Mouse (Mus musculus) intestine, embryonic 14.5 days (tissue): ENCODE measurements at regions not wholly inside any gene's neighbourhood (a gene's known extent, or its start where the extent isn't known, plus 50 kb on each side); places are given as distances from the start of the nearest gene placed in this dataset.

Experiments used
- ATAC-seq: fragments of 200-750 bp; cut with Nextera tagmentation; replicated peaks from 2 replicates; pipeline ENCODE4 v1.8.0; 2017; ENCODE audit warnings: low read depth, moderate number of reproducible peaks, moderate TSS enrichment, moderate library complexity; ENCODE audit not compliant: low FRiP score, low TSS enrichment
- DNase-seq: peaks from one replicate; pipeline ENCODE4 v3.0.0-alpha.2; 2018; ENCODE audit warnings: low spot score
- H3K27ac ChIP-seq: fragments of 300-500 bp; sonication (generic); 2 replicates; pipeline ENCODE4 v1.5.1; 2014; ENCODE audit warnings: low read depth, mild to moderate bottlenecking, control low read depth
- H3K27me3 ChIP-seq: fragments of 300-500 bp; sonication (generic); replicated peaks from 2 replicates; pipeline ENCODE4 v1.6.1; 2014; ENCODE audit warnings: low read length, control low read depth; ENCODE audit not compliant: control insufficient read depth, insufficient read depth
- H3K36me3 ChIP-seq: fragments of 300-500 bp; sonication (generic); 2 replicates; pipeline ENCODE4 v1.6.1; 2014; ENCODE audit warnings: low read length, control low read depth; ENCODE audit not compliant: control insufficient read depth, insufficient read depth
- H3K4me1 ChIP-seq: fragments of 300-500 bp; sonication (generic); replicated peaks from 2 replicates; pipeline ENCODE4 v1.6.1; 2014; ENCODE audit warnings: low read length, control low read depth, mixed read lengths; ENCODE audit not compliant: control insufficient read depth, insufficient read depth
- H3K4me2 ChIP-seq: fragments of 300-500 bp; sonication (generic); 2 replicates; pipeline ENCODE4 v1.6.1; 2014; ENCODE audit warnings: low read length
- H3K4me3 ChIP-seq: fragments of 300-500 bp; sonication (generic); 2 replicates; pipeline ENCODE4 v1.5.1; 2014; ENCODE audit warnings: low read depth, low read length, control low read depth, mixed read lengths
- H3K9ac ChIP-seq: fragments of 300-500 bp; sonication (generic); 2 replicates; pipeline ENCODE4 v1.6.1; 2014; ENCODE audit warnings: mild to moderate bottlenecking, low read length
- H3K9me3 ChIP-seq: fragments of 300-500 bp; sonication (generic); 2 replicates; pipeline ENCODE4 v1.6.1; 2016; ENCODE audit warnings: low read length, control low read depth; ENCODE audit not compliant: control insufficient read depth
- WGBS: fragments of 180-500 bp; shearing (Covaris S2); extraction: QIAGEN DNeasy Blood & Tissue Kit; methylation state at CpG from one replicate; pipeline ENCODE4 v1.1.7; 2014; 5-methylcytosine and 5-hydroxymethylcytosine counted together

- WGBS = 68% methylated on average over 3 of the region's 3 CpGs
- H3K9me3 ChIP-seq = no peaks in the 10 kb centered on the region
- no peak overlapping the region for H3K4me2 ChIP-seq
- H3K4me3 ChIP-seq = no peak overlapping the region
- H3K4me1 ChIP-seq = no peaks in the 10 kb centered on the region
- H3K36me3 ChIP-seq = no peaks in the 10 kb centered on the region
- DNase-seq (no peak), ATAC-seq (no peak)
- H3K9ac ChIP-seq = no peak overlapping the region
- no peak overlapping the region for H3K27ac ChIP-seq
- no peaks in the 10 kb centered on the region for H3K27me3 ChIP-seq
Measured at GRCm38 (mm10) chrX:166754967-166755654, 169.6 kb upstream of the Egfl6 start.

GRCm38 (mm10) chrX:166749055-166749679 lies 163.6 kb upstream of the Egfl6 start:
- Histone ChIP-seq H3K9me3 (no peaks in the 10 kb centered on the region), H3K36me3 (no peaks in the 10 kb centered on the region), H3K27me3 (no peaks in the 10 kb centered on the region), H3K4me3 (no peak overlapping the region), H3K4me1 (no peaks in the 10 kb centered on the region), H3K4me2 (no peak overlapping the region), H3K9ac (no peak overlapping the region), H3K27ac (no peak overlapping the region)
- DNase-seq (no peak), ATAC-seq (no peak)
- WGBS = 73% methylated on average over 8 of the region's 8 CpGs

- WGBS = 75% methylated on average over 2 of the region's 2 CpGs
- H3K4me2 ChIP-seq = no peak overlapping the region
- no peak for DNase-seq
- H3K4me3 ChIP-seq = no peak overlapping the region
- H3K27ac ChIP-seq = no peak overlapping the region
- H3K36me3 ChIP-seq = no peaks in the 10 kb centered on the region
- H3K9ac ChIP-seq = no peak overlapping the region
- H3K27me3 ChIP-seq = no peaks in the 10 kb centered on the region; the same call in 1 of the 2 replicates
- no peak for ATAC-seq
- H3K4me1 ChIP-seq = no peaks in the 10 kb centered on the region
- no peaks in the 10 kb centered on the region for H3K9me3 ChIP-seq
Measured at GRCm38 (mm10) chrX:166731354-166731753, 145.8 kb upstream of the Egfl6 start.

GRCm38 (mm10) chrX:166728622-166728928 lies 143.1 kb upstream of the Egfl6 start:
- Histone ChIP-seq H3K4me2 (no peak overlapping the region), H3K9me3 (no peaks in the 10 kb centered on the region), H3K27ac (no peak overlapping the region), H3K27me3 (no peaks in the 10 kb centered on the region; the same call in 1 of the 2 replicates), H3K9ac (no peak overlapping the region), H3K36me3 (no peaks in the 10 kb centered on the region), H3K4me1 (no peaks in the 10 kb centered on the region), H3K4me3 (no peak overlapping the region)
- WGBS = 89% methylated on average over 2 of the region's 2 CpGs
- DNase-seq (no peak), ATAC-seq (no peak)

- ATAC-seq (no peak), DNase-seq (no peak)
- Histone ChIP-seq H3K4me2 (no peak overlapping the region), H3K9me3 (no peaks in the 10 kb centered on the region), H3K4me3 (no peak overlapping the region), H3K27me3 (no peaks in the 10 kb centered on the region; the same call in 1 of the 2 replicates), H3K27ac (no peak overlapping the region), H3K9ac (no peak overlapping the region), H3K4me1 (no peaks in the 10 kb centered on the region), H3K36me3 (no peaks in the 10 kb centered on the region)
- 45% methylated on average over 7 of the region's 7 CpGs for WGBS
Measured at GRCm38 (mm10) chrX:166727823-166728621, 142.5 kb upstream of the Egfl6 start.

GRCm38 (mm10) chrX:166725761-166726503 lies 140.4 kb upstream of the Egfl6 start:
- Histone ChIP-seq H3K27ac (no peak overlapping the region), H3K4me2 (no peak overlapping the region), H3K9me3 (no peaks in the 10 kb centered on the region), H3K4me3 (no peak overlapping the region), H3K4me1 (no peaks in the 10 kb centered on the region), H3K9ac (no peak overlapping the region), H3K36me3 (no peaks in the 10 kb centered on the region), H3K27me3 (no peaks in the 10 kb centered on the region)
- no peak for ATAC-seq
- no peak for DNase-seq
- WGBS = 72% methylated on average over 6 of the region's 6 CpGs

GRCm38 (mm10) chrX:166718075-166718474 lies 132.6 kb upstream of the Egfl6 start:
- no peak for ATAC-seq
- H3K27ac ChIP-seq = no peak overlapping the region
- no peaks in the 10 kb centered on the region for H3K36me3 ChIP-seq
- H3K9me3 ChIP-seq = no peaks in the 10 kb centered on the region
- H3K27me3 ChIP-seq = no peaks in the 10 kb centered on the region
- DNase-seq = no peak
- H3K4me1 ChIP-seq = no peaks in the 10 kb centered on the region
- no peak overlapping the region for H3K4me2 ChIP-seq
- H3K4me3 ChIP-seq = no peak overlapping the region
- no peak overlapping the region for H3K9ac ChIP-seq

- no peak for ATAC-seq
- H3K27me3 ChIP-seq = no peaks in the 10 kb centered on the region
- H3K9me3 ChIP-seq = no peaks in the 10 kb centered on the region
- no peak overlapping the region for H3K9ac ChIP-seq
- H3K27ac ChIP-seq = no peak overlapping the region
- DNase-seq = no peak
- WGBS = 78% methylated on average over 2 of the region's 2 CpGs
- H3K4me2 ChIP-seq = no peak overlapping the region
- H3K36me3 ChIP-seq = no peaks in the 10 kb centered on the region
- no peaks in the 10 kb centered on the region for H3K4me1 ChIP-seq
- H3K4me3 ChIP-seq = no peak overlapping the region
Measured at GRCm38 (mm10) chrX:166709306-166709705, 123.8 kb upstream of the Egfl6 start.
